Mouse (Mus musculus) liver, embryonic 12.5 days (tissue): Measurements from ENCODE around the gene Zfp53. TPM values are rescaled to one million over a fixed set of nuclear protein-coding genes. Genes with fewer than 3 reads are reported as not detected.
"Not testable (repeated sequence)": the region's sequence is repeated elsewhere in the genome, so short reads cannot be mapped to it uniquely, and the experiment has no call there.

Source experiments
- ATAC-seq: fragments of 200-750 bp; cut with Nextera tagmentation; 2 replicates; pipeline ENCODE4 v1.8.0; 2017; ENCODE audit warnings: moderate number of reproducible peaks, mild to moderate bottlenecking, moderate library complexity
- H3K27ac ChIP-seq: fragments of 300-500 bp; sonication (generic); 2 replicates; pipeline ENCODE4 v1.5.1; 2016; ENCODE audit warnings: mild to moderate bottlenecking
- H3K27me3 ChIP-seq: fragments of 300-500 bp; sonication (generic); replicated peaks from 2 replicates; pipeline ENCODE4 v1.6.1; 2016; ENCODE audit warnings: mild to moderate bottlenecking, moderate library complexity
- H3K36me3 ChIP-seq: fragments of 300-500 bp; sonication (generic); 2 replicates; pipeline ENCODE4 v1.6.1; 2016; ENCODE audit warnings: mild to moderate bottlenecking, moderate library complexity
- H3K4me1 ChIP-seq: fragments of 300-500 bp; sonication (generic); 2 replicates; pipeline ENCODE4 v1.6.1; 2016
- H3K4me2 ChIP-seq: fragments of 300-500 bp; sonication (generic); 2 replicates; pipeline ENCODE4 v1.6.1; 2016; ENCODE audit warnings: mild to moderate bottlenecking, moderate library complexity
- H3K4me3 ChIP-seq: fragments of 300-500 bp; sonication (generic); 2 replicates; pipeline ENCODE4 v1.5.1; 2016; ENCODE audit warnings: mild to moderate bottlenecking, moderate library complexity
- H3K9ac ChIP-seq: fragments of 300-500 bp; sonication (generic); 2 replicates; pipeline ENCODE4 v1.6.1; 2016; ENCODE audit warnings: mild to moderate bottlenecking, moderate library complexity
- H3K9me3 ChIP-seq: fragments of 300-500 bp; sonication (generic); replicated peaks from 2 replicates; pipeline ENCODE4 v1.6.1; 2016; ENCODE audit warnings: mild to moderate bottlenecking, moderate library complexity
- WGBS: fragments of 180-500 bp; shearing (Covaris S2); methylation state at CpG from one replicate; pipeline ENCODE4 v1.1.7; 2016; ENCODE audit not compliant: insufficient replicate concordance; 5-methylcytosine and 5-hydroxymethylcytosine counted together
- polyA plus RNA-seq: library from polyadenylated mRNA; unstranded; fragments of >200 nt; fragmentation: Nextera tagmentation; extraction: Ambion mirVana; gene quantifications from 2 replicates; pipeline ENCODE4 v1.2.1, GENCODE M21; 2016

Zfp53 gene
- 4.1 TPM in 2 replicates for polyA plus RNA-seq

DNA sequence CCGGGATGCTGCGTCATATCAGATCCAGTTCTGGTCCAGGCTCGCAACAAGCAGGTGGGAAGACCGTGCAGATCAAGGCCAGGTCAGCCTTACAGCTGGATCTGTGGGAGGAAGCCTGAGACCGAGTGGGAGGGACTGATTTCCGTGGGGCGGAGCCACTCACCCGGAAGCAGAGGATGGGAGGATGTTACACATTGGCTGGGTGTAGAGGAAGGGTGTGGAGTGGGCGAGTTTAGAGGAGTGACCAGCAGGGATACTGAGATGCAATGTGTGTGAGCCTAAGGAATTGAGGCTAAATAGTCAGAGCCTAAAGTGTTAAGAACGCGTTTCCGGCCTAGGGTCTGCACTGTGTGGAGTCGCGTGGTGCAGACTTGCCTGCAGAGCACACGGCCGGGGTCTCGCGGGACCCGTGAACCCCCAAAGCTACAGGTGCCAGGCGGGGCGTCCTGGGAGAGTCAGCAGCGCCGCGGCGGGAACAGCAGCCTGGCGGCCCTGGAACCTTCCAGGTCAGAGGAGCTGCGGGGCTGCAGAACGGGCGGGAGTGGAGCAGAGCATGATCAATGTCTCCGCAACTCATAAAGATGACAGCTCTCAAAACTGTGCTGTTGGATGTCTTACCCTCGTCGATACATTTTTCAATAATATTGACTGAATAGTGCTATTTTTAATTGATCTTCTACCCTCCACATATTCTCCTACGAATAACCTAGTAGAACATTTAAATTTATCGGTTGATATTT lies at the start of gene Zfp53:
TSS of gene Zfp53 (plus strand) at position 239 of the 740 bp plus-strand sequence.
- 1% methylated on average over 34 of the region's 34 CpGs for WGBS
- H3K27ac ChIP-seq: peak within 1 kb of the TSS; percentile 82
- peak; percentile 100 for ATAC-seq
- no peaks in the 10 kb centered on the region for H3K27me3 ChIP-seq
- H3K9ac ChIP-seq: peak within 1 kb of the TSS; percentile 76
- H3K36me3 ChIP-seq: peaks cover 9% of the 10 kb centered on the region
- H3K9me3 ChIP-seq: no peaks in the 10 kb centered on the region
- H3K4me2 ChIP-seq: peak within 1 kb of the TSS; percentile 86
- H3K4me1 ChIP-seq: peaks cover 18% of the 10 kb centered on the region
- H3K4me3 ChIP-seq: peak within 1 kb of the TSS; percentile 81

DNA sequence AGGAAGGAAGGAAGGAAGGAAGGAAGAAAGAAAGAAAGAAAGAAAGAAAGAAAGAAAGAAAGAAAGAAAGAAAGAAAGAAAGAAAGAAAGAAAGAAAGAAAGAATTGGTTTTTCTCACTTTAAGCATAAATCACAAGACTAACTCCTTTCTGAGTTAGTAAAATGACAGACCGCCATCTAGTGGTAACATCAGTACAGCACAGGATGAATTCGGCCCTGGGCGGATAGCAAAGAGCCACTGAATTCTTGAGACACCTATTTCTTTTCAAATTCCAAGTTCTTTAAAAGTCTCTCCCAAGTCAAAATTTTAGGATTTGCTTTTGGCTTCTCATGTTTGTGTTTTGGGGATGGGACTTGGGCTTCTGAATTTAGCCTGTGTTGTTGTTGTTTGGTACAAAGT lies 39.1 kb upstream of the Zfp53 start:
- no peaks in the 10 kb centered on the region for H3K9me3 ChIP-seq
- H3K9ac ChIP-seq: peak overlapping the region; percentile 72
- H3K27ac ChIP-seq: peak overlapping the region; percentile 87
- no peaks in the 10 kb centered on the region for H3K27me3 ChIP-seq
- 2% methylated on average over 3 of the region's 3 CpGs for WGBS
- peaks cover 10% of the 10 kb centered on the region for H3K4me1 ChIP-seq
- ATAC-seq: peak; percentile 72
- H3K4me3 ChIP-seq: peak overlapping the region; percentile 78
- peaks cover 8% of the 10 kb centered on the region for H3K36me3 ChIP-seq
- peak overlapping the region; percentile 80 for H3K4me2 ChIP-seq

GRCm38 (mm10) chr17:21450138-21450704 lies 38.6 kb upstream of the Zfp53 start, which contains the start of gene Zfp51:
TSS of gene Zfp51 (plus strand) at chr17:21450374.
- ATAC-seq: peak; percentile 100
- H3K27me3 ChIP-seq: no peaks in the 10 kb centered on the region
- peaks cover 11% of the 10 kb centered on the region for H3K36me3 ChIP-seq
- no peaks in the 10 kb centered on the region for H3K9me3 ChIP-seq
- peak within 1 kb of the TSS; percentile 78 for H3K4me3 ChIP-seq
- H3K27ac ChIP-seq: peak within 1 kb of the TSS; percentile 87
- H3K9ac ChIP-seq: peak within 1 kb of the TSS; percentile 72
- H3K4me2 ChIP-seq: peak within 1 kb of the TSS; percentile 80
- peaks cover 10% of the 10 kb centered on the region for H3K4me1 ChIP-seq
- under 1% methylated on average over 26 of the region's 26 CpGs for WGBS

DNA sequence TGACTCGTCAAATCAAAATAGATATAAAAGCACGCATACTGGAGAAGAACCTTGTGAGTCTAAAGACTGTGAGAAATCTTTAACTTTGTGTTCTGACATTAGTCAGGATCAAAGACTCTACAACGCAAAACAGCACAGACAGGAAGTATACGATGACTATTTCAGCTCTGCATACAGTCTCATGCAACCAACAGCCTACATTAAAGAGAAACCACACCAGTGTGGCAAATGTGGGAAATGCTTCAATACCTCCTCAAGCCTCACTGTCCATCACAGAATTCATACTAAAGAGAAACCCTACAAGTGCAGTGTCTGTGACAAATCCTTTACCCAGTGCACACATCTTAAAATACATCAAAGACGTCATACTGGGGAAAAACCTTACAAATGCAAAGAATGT lies 25.2 kb upstream of the Zfp53 start:
- H3K4me1 ChIP-seq: no peaks in the 10 kb centered on the region
- H3K27me3 ChIP-seq: no peaks in the 10 kb centered on the region
- 84% methylated on average over 5 of the region's 5 CpGs for WGBS
- H3K27ac ChIP-seq: no peak overlapping the region
- H3K4me3 ChIP-seq: no peak overlapping the region
- no peak for ATAC-seq
- H3K9me3 ChIP-seq: no peaks in the 10 kb centered on the region
- no peak overlapping the region for H3K4me2 ChIP-seq
- peaks cover 52% of the 10 kb centered on the region for H3K36me3 ChIP-seq
- H3K9ac ChIP-seq: no peak overlapping the region

DNA sequence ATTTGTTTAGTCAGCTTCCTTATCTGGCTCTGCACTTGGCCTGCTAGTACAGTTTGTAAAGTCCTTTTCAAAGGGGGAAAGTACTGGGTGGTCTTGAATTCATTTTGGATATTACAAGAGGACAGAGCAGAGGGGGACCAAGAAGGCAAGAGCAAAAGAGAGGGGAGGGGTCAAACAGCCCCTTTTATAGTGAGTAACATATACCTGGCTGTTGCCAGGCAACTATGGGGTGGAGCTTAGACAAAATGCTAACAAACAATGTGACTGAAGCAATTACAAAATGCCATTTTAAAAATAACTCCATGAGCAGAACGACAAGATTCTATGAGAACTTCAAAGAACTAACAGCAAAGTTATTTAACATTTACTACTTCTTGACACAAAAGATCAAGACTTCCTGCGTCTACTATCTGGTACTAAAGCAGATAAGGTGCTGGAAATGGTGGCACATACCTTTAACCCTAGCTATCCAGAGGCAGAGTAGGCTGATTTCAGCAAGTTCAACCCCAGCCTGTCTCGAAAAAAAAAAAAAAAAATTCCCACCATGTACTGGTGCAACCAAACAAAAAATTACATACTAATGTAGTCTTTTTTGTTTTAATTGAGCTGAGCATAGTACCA lies 16.7 kb upstream of the Zfp53 start:
- Histone ChIP-seq H3K9ac (no peak overlapping the region), H3K4me1 (peaks cover 30% of the 10 kb centered on the region), H3K4me3 (no peak overlapping the region), H3K4me2 (peak overlapping the region; percentile 53; the same call in 1 of the 2 replicates), H3K27me3 (no peaks in the 10 kb centered on the region), H3K36me3 (no peaks in the 10 kb centered on the region), H3K9me3 (no peaks in the 10 kb centered on the region), H3K27ac (no peak overlapping the region)
- ATAC-seq: peak; percentile 14; the same call in 1 of the 2 replicates
- 24% methylated on average over 3 of the region's 3 CpGs for WGBS

- H3K9ac ChIP-seq: peak overlapping the region; percentile 36; the same call in 1 of the 2 replicates
- no peaks in the 10 kb centered on the region for H3K36me3 ChIP-seq
- H3K4me1 ChIP-seq: peaks cover 30% of the 10 kb centered on the region
- peak; percentile 89 for ATAC-seq
- no peaks in the 10 kb centered on the region for H3K27me3 ChIP-seq
- H3K4me3 ChIP-seq: no peak overlapping the region
- WGBS: 21% methylated on average over 2 of the region's 2 CpGs
- no peaks in the 10 kb centered on the region for H3K9me3 ChIP-seq
- peak overlapping the region; percentile 53 for H3K4me2 ChIP-seq
- H3K27ac ChIP-seq: peak overlapping the region; percentile 46; the same call in 1 of the 2 replicates
These were observed 16.0 kb upstream of the Zfp53 start for GRCm38 (mm10) chr17:21472653-21473307.

DNA sequence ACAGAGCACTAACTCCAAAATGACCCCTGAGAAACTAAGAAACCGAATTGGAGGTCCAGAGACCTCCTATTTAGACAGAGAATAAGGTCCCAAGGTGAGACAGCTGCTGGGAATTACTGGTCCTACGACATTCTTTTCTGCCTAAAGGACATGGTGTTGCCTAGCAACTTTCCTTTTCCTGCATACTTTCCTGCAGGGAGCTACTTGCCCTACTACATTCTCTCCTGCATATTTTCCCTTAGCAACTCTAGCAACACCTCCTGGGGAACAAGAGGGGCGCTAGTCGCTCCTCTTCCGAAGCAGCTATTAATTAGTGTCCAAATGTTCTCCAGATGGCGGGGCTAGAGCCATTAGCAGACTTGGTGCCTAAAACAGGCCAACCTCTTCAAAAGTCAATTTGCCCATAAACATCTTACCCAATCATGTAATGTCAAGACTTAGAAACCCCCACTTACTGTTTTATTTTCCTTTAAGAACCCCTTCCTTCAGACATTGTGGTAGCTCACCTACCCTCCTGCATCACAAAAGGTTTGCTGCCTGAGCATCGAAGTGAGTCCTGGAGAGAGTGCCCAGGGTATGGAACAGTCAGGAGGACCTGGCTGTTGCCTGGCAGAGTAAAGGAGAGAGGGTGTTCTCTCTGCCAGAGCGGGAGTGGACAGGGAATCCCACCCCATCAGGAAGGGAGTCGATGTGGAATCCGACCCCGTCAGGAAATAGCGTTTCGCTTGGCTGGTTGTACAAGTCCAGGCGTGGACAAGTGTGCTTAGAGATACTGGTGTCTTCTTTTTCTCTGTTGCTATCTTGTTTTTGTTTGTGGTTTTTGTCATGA lies 15.2 kb upstream of the Zfp53 start:
- no peaks in the 10 kb centered on the region for H3K27me3 ChIP-seq
- H3K9ac ChIP-seq: peak overlapping the region; percentile 36; the same call in 1 of the 2 replicates
- H3K4me3 ChIP-seq: peak overlapping the region; percentile 9; the same call in 1 of the 2 replicates
- peak; percentile 45 for ATAC-seq
- 18% methylated on average over 14 of the region's 14 CpGs for WGBS
- H3K4me1 ChIP-seq: peaks cover 30% of the 10 kb centered on the region
- peak overlapping the region; percentile 53 for H3K4me2 ChIP-seq
- 0 out of 2 replicates have a peak overlapping the region, but pooled peaks have one; percentile 30 for H3K27ac ChIP-seq
- H3K36me3 ChIP-seq: no peaks in the 10 kb centered on the region
- H3K9me3 ChIP-seq: no peaks in the 10 kb centered on the region

GRCm38 (mm10) chr17:21474729-21475128 lies 14.1 kb upstream of the Zfp53 start:
- not testable (repeated sequence) for H3K27me3 ChIP-seq, H3K9me3 ChIP-seq, H3K36me3 ChIP-seq, H3K9ac ChIP-seq, ATAC-seq, H3K27ac ChIP-seq
- H3K4me3 ChIP-seq: peak overlapping the region; percentile 40
- H3K4me2 ChIP-seq: peak overlapping the region; percentile 59
- WGBS: 7% methylated on average over 10 of the region's 10 CpGs
- peaks cover 30% of the 10 kb centered on the region for H3K4me1 ChIP-seq

DNA sequence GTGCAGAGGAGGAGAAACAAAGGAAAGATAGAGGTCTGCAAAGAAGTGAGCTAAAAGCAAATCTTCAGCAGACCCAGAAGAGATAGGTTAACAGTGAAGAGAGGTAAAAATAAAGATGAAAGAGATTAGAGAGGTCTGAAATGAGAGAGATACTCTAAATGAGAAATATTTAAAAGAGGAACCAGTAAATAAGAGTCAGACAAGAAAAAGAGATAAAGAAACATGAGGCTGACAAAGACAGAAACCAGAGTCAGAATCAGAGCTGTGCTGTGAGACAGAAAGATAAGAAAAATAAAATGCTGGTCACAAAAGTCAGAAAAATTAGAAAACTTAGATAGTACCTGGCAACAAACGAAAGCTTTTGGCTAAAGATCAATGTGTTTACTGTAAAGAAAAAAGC lies 13.5 kb upstream of the Zfp53 start:
- not testable (repeated sequence) for H3K27ac ChIP-seq, H3K9ac ChIP-seq, H3K27me3 ChIP-seq, H3K9me3 ChIP-seq, H3K36me3 ChIP-seq, H3K4me2 ChIP-seq, H3K4me3 ChIP-seq, ATAC-seq
- 28% methylated on average over 1 of the region's 1 CpGs for WGBS
- peaks cover 30% of the 10 kb centered on the region for H3K4me1 ChIP-seq

DNA sequence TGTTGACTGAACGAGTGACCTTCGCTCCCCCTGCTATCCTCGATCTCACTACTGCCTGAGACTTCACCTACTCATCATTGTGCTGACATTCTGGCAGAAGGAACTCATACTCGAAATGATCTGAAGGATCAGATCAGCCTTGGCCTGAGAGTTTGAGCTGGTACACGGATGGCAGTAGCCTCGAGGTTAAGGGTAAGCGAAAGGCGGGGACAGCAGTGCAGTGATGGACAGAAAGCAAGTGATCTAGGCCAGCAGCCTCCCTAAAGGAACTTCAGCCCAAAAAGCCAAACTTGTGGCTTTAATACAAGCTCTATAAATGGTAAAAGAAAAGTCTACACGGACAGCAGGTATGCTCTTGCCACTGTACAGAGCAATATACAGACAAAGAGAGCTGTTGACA lies 12.4 kb upstream of the Zfp53 start:
- H3K4me1 ChIP-seq: peaks cover 26% of the 10 kb centered on the region
- H3K27me3 ChIP-seq, H3K9me3 ChIP-seq, H3K4me3 ChIP-seq, H3K9ac ChIP-seq, H3K4me2 ChIP-seq, H3K27ac ChIP-seq, H3K36me3 ChIP-seq, ATAC-seq: not testable (repeated sequence)
- WGBS: 65% methylated on average over 5 of the region's 9 CpGs

GRCm38 (mm10) chr17:21478103-21478777 lies 10.6 kb upstream of the Zfp53 start:
- ATAC-seq, H3K27me3 ChIP-seq, H3K4me3 ChIP-seq, H3K27ac ChIP-seq, H3K36me3 ChIP-seq, H3K9me3 ChIP-seq, H3K4me1 ChIP-seq, H3K9ac ChIP-seq, H3K4me2 ChIP-seq: not testable (repeated sequence)
- 69% methylated on average over 10 of the region's 10 CpGs for WGBS
